Mouse (Mus musculus): Measurements from ENCODE around the gene U2af1. TPM values are rescaled to one million over a fixed set of nuclear protein-coding genes. Genes with fewer than 3 reads are reported as not detected.
"Not testable (repeated sequence)": the region's sequence is repeated elsewhere in the genome, so short reads cannot be mapped to it uniquely, and the experiment has no call there.

The U2af1 gene
- polyA plus RNA-seq, 1 experiment from 2014 or later, result 349 TPM

DNA sequence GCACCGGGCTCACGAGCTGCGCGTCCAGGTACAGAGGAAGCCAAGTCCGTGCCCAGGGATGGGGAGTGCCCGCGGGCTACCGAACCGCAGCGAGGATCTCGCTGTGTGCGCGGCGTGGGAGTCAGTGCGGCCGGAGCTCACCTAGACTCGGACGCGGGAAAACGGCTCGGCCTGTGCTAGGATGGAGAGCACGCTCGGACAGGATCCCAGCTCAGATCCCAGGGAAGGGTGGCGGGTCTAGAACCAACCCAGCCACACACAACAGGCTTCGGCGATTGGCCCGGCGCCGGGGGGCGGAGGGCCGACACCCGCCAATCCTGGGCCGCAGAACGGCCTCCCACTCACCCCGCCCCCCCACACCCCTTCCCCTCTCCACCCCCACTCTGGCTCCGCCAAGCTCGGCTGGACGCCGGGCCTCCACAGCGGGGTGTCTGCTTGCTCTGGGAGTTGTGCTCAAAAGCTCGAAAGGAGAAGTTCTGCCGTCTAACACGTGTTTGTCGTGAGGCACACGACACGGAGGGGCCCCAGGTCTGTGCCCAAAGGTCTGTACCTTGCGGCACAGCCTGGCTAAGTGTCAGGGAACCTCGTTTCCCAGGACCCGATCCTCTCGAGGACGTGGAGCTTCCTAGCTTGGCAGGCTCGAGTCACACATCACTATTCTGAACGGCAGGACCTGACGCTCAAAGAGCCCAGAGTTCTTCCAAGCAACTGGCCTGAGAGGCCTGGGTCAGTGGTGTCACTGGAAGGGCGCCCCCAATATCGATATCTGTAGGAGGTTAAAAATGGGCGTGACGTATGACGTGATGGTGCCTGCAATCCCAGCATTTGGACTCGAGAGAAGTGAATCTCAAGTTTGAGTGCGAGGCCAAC lies 21.5 kb downstream of the U2af1 start, which contains the start of gene Cbs:
Cbs (minus strand) TSS at position 297 of the 870 bp plus-strand sequence.
- no peaks in the 10 kb centered on the region for H3K9me3 ChIP-seq
- peak within 1 kb of the TSS; percentile 68 for H3K9ac ChIP-seq
- peaks cover 16% of the 10 kb centered on the region for H3K4me1 ChIP-seq
- WGBS, result 2% methylated on average over 61 of the region's 61 CpGs
- peak within 1 kb of the TSS; percentile 97 for H3K4me2 ChIP-seq
- H3K27ac ChIP-seq, result 0 out of 2 replicates have a peak within 1 kb of the TSS, but pooled peaks have one; percentile 48
- ATAC-seq (ENCODE audit: insufficient number of reproducible peaks, insufficient read depth, low FRiP score, low TSS enrichment, low read depth), result peak; percentile 82
- peaks cover 23% of the 10 kb centered on the region for H3K27me3 ChIP-seq
- no peaks in the 10 kb centered on the region for H3K36me3 ChIP-seq
- peak within 1 kb of the TSS; percentile 55 for H3K4me3 ChIP-seq

DNA sequence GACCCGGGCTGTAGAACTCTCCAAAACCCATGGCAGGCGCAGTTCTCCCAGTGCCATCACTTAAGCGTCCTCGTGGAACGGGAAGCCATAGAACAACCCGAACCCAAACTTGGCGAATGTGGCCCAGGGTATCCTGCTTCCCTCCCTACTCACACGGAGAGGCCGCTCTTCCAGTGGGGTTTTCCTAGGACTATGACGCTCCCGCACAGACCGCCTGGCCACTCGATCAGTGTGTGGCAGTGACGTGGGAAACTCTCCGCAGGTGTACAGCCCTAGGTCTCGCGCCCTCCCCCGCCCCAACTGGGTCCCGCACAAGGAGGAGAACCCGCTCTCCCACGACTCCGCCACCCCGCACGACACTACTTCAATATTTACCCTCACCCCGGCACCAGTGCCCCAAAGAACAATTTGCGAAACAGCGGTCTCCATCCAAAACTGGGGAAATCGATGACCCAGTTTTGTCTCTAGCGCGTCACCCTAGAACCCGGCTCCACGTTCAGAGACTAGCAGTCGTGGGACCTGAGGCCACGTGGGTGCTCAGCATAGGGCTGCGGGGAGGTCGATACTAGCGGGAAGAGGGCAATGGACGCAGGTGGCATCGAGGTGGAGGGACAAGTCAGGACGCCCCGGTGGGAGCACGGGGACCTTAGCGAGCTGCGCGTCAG lies 22.3 kb downstream of the U2af1 start:
- H3K4me2 ChIP-seq, result peak overlapping the region; percentile 97
- no peaks in the 10 kb centered on the region for H3K9me3 ChIP-seq
- no peak overlapping the region for H3K27ac ChIP-seq
- 3% methylated on average over 45 of the region's 45 CpGs for WGBS
- peak overlapping the region; percentile 55 for H3K4me3 ChIP-seq
- H3K9ac ChIP-seq, result peak overlapping the region; percentile 68
- no peaks in the 10 kb centered on the region for H3K36me3 ChIP-seq
- ATAC-seq (ENCODE audit: insufficient number of reproducible peaks, insufficient read depth, low FRiP score, low TSS enrichment, low read depth), result peak; percentile 27; the same call in 1 of the 2 replicates
- H3K27me3 ChIP-seq, result peaks cover 23% of the 10 kb centered on the region
- H3K4me1 ChIP-seq, result peaks cover 16% of the 10 kb centered on the region

GRCm38 (mm10) chr17:31635781-31636180 lies 22.9 kb downstream of the U2af1 start:
- peaks cover 16% of the 10 kb centered on the region for H3K4me1 ChIP-seq
- no peak overlapping the region for H3K9ac ChIP-seq
- WGBS, result 60% methylated on average over 11 of the region's 11 CpGs
- H3K9me3 ChIP-seq, result no peaks in the 10 kb centered on the region
- ATAC-seq (ENCODE audit: insufficient number of reproducible peaks, insufficient read depth, low FRiP score, low TSS enrichment, low read depth), result no peak
- H3K27me3 ChIP-seq, result peaks cover 23% of the 10 kb centered on the region
- no peaks in the 10 kb centered on the region for H3K36me3 ChIP-seq
- H3K27ac ChIP-seq, result no peak overlapping the region
- peak overlapping the region; percentile 97 for H3K4me2 ChIP-seq
- no peak overlapping the region for H3K4me3 ChIP-seq

GRCm38 (mm10) chr17:31634896-31635295 lies 23.8 kb downstream of the U2af1 start:
- H3K9ac ChIP-seq, result no peak overlapping the region
- H3K4me1 ChIP-seq, result peaks cover 16% of the 10 kb centered on the region
- H3K27ac ChIP-seq, result no peak overlapping the region
- WGBS, result 71% methylated on average over 5 of the region's 5 CpGs
- H3K4me3 ChIP-seq, result no peak overlapping the region
- no peak overlapping the region for H3K4me2 ChIP-seq
- no peaks in the 10 kb centered on the region for H3K36me3 ChIP-seq
- H3K9me3 ChIP-seq, result no peaks in the 10 kb centered on the region
- H3K27me3 ChIP-seq, result peaks cover 23% of the 10 kb centered on the region
- no peak for ATAC-seq (ENCODE audit: insufficient number of reproducible peaks, insufficient read depth, low FRiP score, low TSS enrichment, low read depth)

GRCm38 (mm10) chr17:31633007-31633406 lies 25.7 kb downstream of the U2af1 start:
- Histone ChIP-seq H3K9ac (no peak overlapping the region), H3K27me3 (peaks cover 23% of the 10 kb centered on the region), H3K27ac (no peak overlapping the region), H3K4me2 (no peak overlapping the region), H3K9me3 (no peaks in the 10 kb centered on the region), H3K4me3 (no peak overlapping the region), H3K36me3 (no peaks in the 10 kb centered on the region), H3K4me1 (peaks cover 16% of the 10 kb centered on the region)
- no peak for ATAC-seq (ENCODE audit: insufficient number of reproducible peaks, insufficient read depth, low FRiP score, low TSS enrichment, low read depth)
- 81% methylated on average over 6 of the region's 6 CpGs for WGBS

- Histone ChIP-seq H3K9me3 (no peaks in the 10 kb centered on the region), H3K27me3 (peaks cover 16% of the 10 kb centered on the region), H3K36me3 (no peaks in the 10 kb centered on the region), H3K9ac (no peak overlapping the region), H3K27ac (no peak overlapping the region), H3K4me1 (peaks cover 2% of the 10 kb centered on the region), H3K4me3 (no peak overlapping the region), H3K4me2 (no peak overlapping the region)
- 81% methylated on average over 10 of the region's 10 CpGs for WGBS
- no peak for ATAC-seq (ENCODE audit: insufficient number of reproducible peaks, insufficient read depth, low FRiP score, low TSS enrichment, low read depth)
Measured at GRCm38 (mm10) chr17:31631081-31631800, 27.5 kb downstream of the U2af1 start.

DNA sequence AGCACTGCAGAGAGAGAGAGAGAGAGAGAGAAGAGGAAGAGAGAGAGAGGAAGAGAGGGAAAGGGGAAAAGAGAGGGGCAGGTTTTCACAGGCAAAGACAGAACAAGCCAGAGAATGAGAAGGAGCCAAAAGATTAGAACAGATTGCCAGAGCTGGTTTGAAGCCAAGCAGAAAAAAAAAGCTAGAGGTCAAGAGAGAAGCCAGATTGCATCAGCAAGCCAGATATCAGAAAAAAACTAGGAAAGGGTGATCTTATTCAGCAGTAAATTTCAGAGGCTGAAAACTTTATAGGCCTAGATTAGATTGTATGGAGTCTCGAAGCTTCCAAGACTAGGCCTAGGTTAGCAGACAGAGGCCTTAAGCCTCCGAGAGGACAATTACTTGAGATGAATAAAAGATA lies 30.7 kb downstream of the U2af1 start:
- Histone ChIP-seq H3K4me1 (no peaks in the 10 kb centered on the region), H3K9me3 (no peaks in the 10 kb centered on the region), H3K27me3 (no peaks in the 10 kb centered on the region), H3K36me3 (no peaks in the 10 kb centered on the region), H3K4me3 (no peak overlapping the region), H3K9ac (no peak overlapping the region), H3K27ac (no peak overlapping the region), H3K4me2 (no peak overlapping the region)
- ATAC-seq (ENCODE audit: insufficient number of reproducible peaks, insufficient read depth, low FRiP score, low TSS enrichment, low read depth), result no peak
- WGBS, result 95% methylated on average over 2 of the region's 2 CpGs

GRCm38 (mm10) chr17:31623101-31623500 lies 35.6 kb downstream of the U2af1 start:
- H3K4me2 ChIP-seq, result no peak overlapping the region
- no peaks in the 10 kb centered on the region for H3K9me3 ChIP-seq
- no peak overlapping the region for H3K9ac ChIP-seq
- H3K27ac ChIP-seq, result no peak overlapping the region
- H3K4me3 ChIP-seq, result no peak overlapping the region
- H3K36me3 ChIP-seq, result no peaks in the 10 kb centered on the region
- H3K27me3 ChIP-seq, result no peaks in the 10 kb centered on the region
- ATAC-seq (ENCODE audit: insufficient number of reproducible peaks, insufficient read depth, low FRiP score, low TSS enrichment, low read depth), result no peak
- WGBS, result 80% methylated on average over 4 of the region's 4 CpGs
- no peaks in the 10 kb centered on the region for H3K4me1 ChIP-seq

DNA sequence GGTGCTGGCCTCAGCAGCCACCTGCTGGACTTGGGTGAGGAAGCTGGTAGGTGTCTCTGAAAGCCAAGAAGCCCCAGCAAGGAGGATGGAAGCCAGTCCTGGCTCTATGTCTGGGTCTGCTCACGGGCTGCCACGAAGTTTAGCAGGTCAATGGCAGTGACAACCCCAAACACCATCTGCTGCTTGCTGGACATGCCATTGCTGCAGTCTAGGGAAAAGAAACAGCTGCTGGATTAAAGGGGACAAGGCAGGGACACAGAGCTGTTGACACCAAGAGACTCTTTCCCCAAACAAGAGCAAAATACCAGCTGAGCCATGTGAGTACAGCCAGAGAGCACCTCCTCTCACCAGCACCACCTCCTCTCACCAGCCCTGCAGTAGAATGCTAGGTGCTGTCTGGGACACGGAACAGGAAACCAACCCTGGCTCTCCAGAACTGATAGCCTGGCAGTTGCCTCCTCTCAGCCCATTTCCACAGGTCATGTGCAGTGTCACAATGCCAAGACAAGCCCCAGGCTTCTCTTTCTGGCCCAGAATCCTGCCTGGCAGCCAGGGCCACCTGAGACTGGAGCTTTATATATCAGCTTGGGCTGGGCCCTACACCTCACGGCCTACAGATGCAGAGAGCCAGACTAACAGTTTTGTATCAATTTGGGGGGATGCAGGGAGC lies 45.5 kb downstream of the U2af1 start:
- Histone ChIP-seq H3K9ac (no peak overlapping the region), H3K27ac (no peak overlapping the region), H3K9me3 (no peaks in the 10 kb centered on the region), H3K4me1 (no peaks in the 10 kb centered on the region), H3K4me2 (no peak overlapping the region), H3K27me3 (no peaks in the 10 kb centered on the region), H3K4me3 (no peak overlapping the region), H3K36me3 (no peaks in the 10 kb centered on the region)
- ATAC-seq (ENCODE audit: insufficient number of reproducible peaks, insufficient read depth, low FRiP score, low TSS enrichment, low read depth), result no peak
- 75% methylated on average over 4 of the region's 4 CpGs for WGBS

- no peak for ATAC-seq (ENCODE audit: insufficient number of reproducible peaks, insufficient read depth, low FRiP score, low TSS enrichment, low read depth)
- no peaks in the 10 kb centered on the region for H3K9me3 ChIP-seq
- WGBS, result 94% methylated on average over 3 of the region's 3 CpGs
Measured at GRCm38 (mm10) chr17:31609895-31610294, 48.8 kb downstream of the U2af1 start.

GRCm38 (mm10) chr17:31609173-31609572 lies 49.5 kb downstream of the U2af1 start:
- ATAC-seq (ENCODE audit: insufficient number of reproducible peaks, insufficient read depth, low FRiP score, low TSS enrichment, low read depth); H3K9me3 ChIP-seq; H3K9ac ChIP-seq; H3K27me3 ChIP-seq; H3K4me3 ChIP-seq; H3K27ac ChIP-seq; H3K4me1 ChIP-seq; H3K4me2 ChIP-seq: not testable (repeated sequence)
- H3K36me3 ChIP-seq, result peaks cover 21% of the 10 kb centered on the region
- WGBS, result 94% methylated on average over 3 of the region's 3 CpGs

More at GRCm38 (mm10) chr17:31609895-31610294, 48.8 kb downstream of the U2af1 start:
- Histone ChIP-seq H3K4me1 (no peaks in the 10 kb centered on the region), H3K9ac (no peak overlapping the region), H3K4me3 (no peak overlapping the region), H3K4me2 (no peak overlapping the region), H3K36me3 (peaks cover 14% of the 10 kb centered on the region), H3K27me3 (no peaks in the 10 kb centered on the region), H3K27ac (no peak overlapping the region)

All from embryonic facial prominence, embryonic 13.5 days (tissue).